Mouse (Mus musculus) neural tube, embryonic 12.5 days (tissue): ENCODE results near the gene Btbd17. TPM values are rescaled to one million over a fixed set of nuclear protein-coding genes. Genes with fewer than 3 reads are reported as not detected.
A peak's percentile ranks its signal among the peaks of the same experiment; 100 is the strongest.

Source experiments
- ATAC-seq: fragments of 200-750 bp; cut with Nextera tagmentation; 2 replicates; pipeline ENCODE4 v1.8.0; 2017; ENCODE audit warnings: low read depth, mild to moderate bottlenecking, moderate TSS enrichment, moderate library complexity; ENCODE audit not compliant: low FRiP score
- H3K27ac ChIP-seq: fragments of 300-500 bp; sonication (generic); 2 replicates; pipeline ENCODE4 v1.5.1; 2016
- H3K27me3 ChIP-seq: fragments of 300-500 bp; sonication (generic); replicated peaks from 2 replicates; pipeline ENCODE4 v1.6.1; 2016; ENCODE audit warnings: mild to moderate bottlenecking
- H3K36me3 ChIP-seq: fragments of 300-500 bp; sonication (generic); 2 replicates; pipeline ENCODE4 v1.6.1; 2016; ENCODE audit warnings: mild to moderate bottlenecking
- H3K4me1 ChIP-seq: fragments of 300-500 bp; sonication (generic); 2 replicates; pipeline ENCODE4 v1.6.1; 2016
- H3K4me2 ChIP-seq: fragments of 300-500 bp; sonication (generic); replicated peaks from 2 replicates; pipeline ENCODE4 v1.6.1; 2016; ENCODE audit warnings: mild to moderate bottlenecking
- H3K4me3 ChIP-seq: fragments of 300-500 bp; sonication (generic); 2 replicates; pipeline ENCODE4 v1.5.1; 2016
- H3K9ac ChIP-seq: fragments of 300-500 bp; sonication (generic); 2 replicates; pipeline ENCODE4 v1.6.1; 2016; ENCODE audit warnings: mild to moderate bottlenecking
- H3K9me3 ChIP-seq: fragments of 300-500 bp; sonication (generic); 2 replicates; pipeline ENCODE4 v1.6.1; 2016; ENCODE audit warnings: mild to moderate bottlenecking
- WGBS: fragments of 180-500 bp; shearing (Covaris S2); methylation state at CpG from one replicate; pipeline ENCODE4 v1.1.7; 2016; 5-methylcytosine and 5-hydroxymethylcytosine counted together
- polyA plus RNA-seq: library from polyadenylated mRNA; unstranded; fragments of >200 nt; fragmentation: Nextera tagmentation; extraction: Ambion mirVana; gene quantifications from 2 replicates; pipeline ENCODE4 v1.2.1, GENCODE M21; 2016

Btbd17 gene
- polyA plus RNA-seq, 1 experiment from 2014 or later = 51.2 TPM

DNA sequence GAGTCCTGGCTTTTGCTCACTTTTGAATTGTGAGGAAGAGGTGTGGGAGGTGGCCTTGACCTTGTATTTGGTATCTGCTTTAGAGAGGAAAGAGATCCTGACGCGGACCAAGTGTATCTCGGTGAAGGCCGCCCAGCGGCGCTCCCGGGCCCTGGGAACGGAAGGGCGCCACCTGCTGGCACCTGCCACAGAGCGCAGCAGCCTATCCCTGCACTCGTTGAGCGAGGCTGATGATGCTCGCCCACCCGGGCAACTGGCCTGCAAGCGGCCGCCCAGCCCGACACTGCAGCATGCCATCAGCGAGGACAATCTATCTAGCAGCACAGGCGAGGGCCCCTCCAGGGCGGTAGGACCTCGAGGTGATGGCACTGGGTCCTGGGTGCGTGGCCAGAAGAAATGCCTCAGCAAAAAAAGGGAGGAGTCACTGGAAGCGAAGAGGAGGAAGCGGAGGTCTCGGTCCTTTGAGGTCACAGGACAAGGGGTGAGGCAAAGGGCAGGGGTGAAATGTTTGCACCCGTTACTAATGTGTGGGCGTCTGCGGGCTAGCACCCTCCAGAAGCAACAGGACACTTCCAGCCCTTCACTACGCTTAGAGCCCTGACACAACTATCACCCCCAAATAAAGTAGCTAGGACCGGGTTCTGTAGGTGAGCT is 6.6 kb downstream of the Btbd17 start:
- Histone ChIP-seq H3K4me2 (peak overlapping the region; percentile 55), H3K4me3 (no peak overlapping the region), H3K27ac (no peak overlapping the region), H3K9ac (0 out of 2 replicates have a peak overlapping the region, but pooled peaks have one; percentile 29), H3K9me3 (no peaks in the 10 kb centered on the region), H3K27me3 (peaks cover 80% of the 10 kb centered on the region), H3K4me1 (peaks cover 62% of the 10 kb centered on the region), H3K36me3 (no peaks in the 10 kb centered on the region)
- 10% methylated on average over 30 of the region's 30 CpGs for WGBS
- peak; percentile 58 for ATAC-seq

DNA sequence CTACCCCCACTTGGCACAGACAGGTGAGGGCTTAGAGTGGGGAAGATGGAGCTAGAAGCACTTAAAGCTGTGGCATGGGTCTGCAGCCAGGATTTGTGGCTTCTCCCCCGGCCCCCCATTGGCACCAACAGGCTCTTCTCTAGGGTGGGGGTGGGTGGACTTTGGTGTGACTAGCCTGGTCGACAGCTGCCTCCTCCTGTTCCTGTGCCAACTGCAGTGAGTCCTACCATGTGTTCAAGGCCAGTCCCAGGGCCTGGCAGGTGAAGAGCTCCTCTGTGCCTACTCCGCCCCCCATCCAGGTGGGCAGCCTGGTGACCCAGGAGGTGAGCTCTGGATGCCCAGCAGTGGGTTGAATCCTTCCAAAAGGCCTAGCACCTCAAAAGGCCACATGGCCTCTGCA is 8.1 kb downstream of the Btbd17 start:
- no peak for ATAC-seq
- Histone ChIP-seq H3K27ac (no peak overlapping the region), H3K27me3 (peaks cover 73% of the 10 kb centered on the region), H3K4me1 (peaks cover 48% of the 10 kb centered on the region), H3K4me3 (no peak overlapping the region), H3K36me3 (no peaks in the 10 kb centered on the region), H3K9ac (no peak overlapping the region), H3K4me2 (no peak overlapping the region), H3K9me3 (no peaks in the 10 kb centered on the region)
- WGBS = 75% methylated on average over 3 of the region's 3 CpGs

DNA sequence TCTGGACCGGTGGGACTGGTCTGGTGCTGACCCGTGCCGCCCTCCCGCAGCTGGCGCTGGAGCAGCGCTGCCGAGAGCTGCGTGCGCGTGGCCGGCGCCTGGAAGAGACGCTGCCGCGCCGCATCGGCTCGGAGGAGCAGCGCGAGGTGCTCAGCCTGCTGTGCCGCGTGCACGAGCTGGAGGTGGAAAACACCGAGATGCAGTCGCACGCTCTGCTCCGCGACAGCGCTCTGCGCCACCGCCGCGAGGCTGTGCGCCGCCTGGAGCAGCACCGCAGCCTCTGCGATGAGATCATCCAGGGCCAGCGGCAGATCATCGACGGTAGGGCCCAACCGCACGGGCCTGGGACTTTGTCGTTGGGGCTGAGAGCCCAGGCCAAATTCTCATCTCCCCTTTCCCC is 9.4 kb downstream of the Btbd17 start:
- peak overlapping the region; percentile 62 for H3K4me2 ChIP-seq
- H3K4me1 ChIP-seq = peaks cover 35% of the 10 kb centered on the region
- H3K9me3 ChIP-seq = no peaks in the 10 kb centered on the region
- H3K9ac ChIP-seq = peak overlapping the region; percentile 29; the same call in 1 of the 2 replicates
- H3K27ac ChIP-seq = no peak overlapping the region
- WGBS = 2% methylated on average over 43 of the region's 43 CpGs
- no peaks in the 10 kb centered on the region for H3K36me3 ChIP-seq
- ATAC-seq = peak; percentile 41; the same call in 1 of the 2 replicates
- H3K27me3 ChIP-seq = peaks cover 60% of the 10 kb centered on the region
- peak overlapping the region; percentile 29 for H3K4me3 ChIP-seq

- WGBS = 43% methylated on average over 10 of the region's 10 CpGs
- ATAC-seq = no peak
- H3K36me3 ChIP-seq = no peaks in the 10 kb centered on the region
- H3K9ac ChIP-seq = peak overlapping the region; percentile 29; the same call in 1 of the 2 replicates
- peak overlapping the region; percentile 29 for H3K4me3 ChIP-seq
- peaks cover 30% of the 10 kb centered on the region for H3K4me1 ChIP-seq
- no peak overlapping the region for H3K27ac ChIP-seq
- peak overlapping the region; percentile 62 for H3K4me2 ChIP-seq
- peaks cover 56% of the 10 kb centered on the region for H3K27me3 ChIP-seq
- H3K9me3 ChIP-seq = no peaks in the 10 kb centered on the region
Observed at GRCm38 (mm10) chr11:114785892-114786291, 9.9 kb downstream of the Btbd17 start.

DNA sequence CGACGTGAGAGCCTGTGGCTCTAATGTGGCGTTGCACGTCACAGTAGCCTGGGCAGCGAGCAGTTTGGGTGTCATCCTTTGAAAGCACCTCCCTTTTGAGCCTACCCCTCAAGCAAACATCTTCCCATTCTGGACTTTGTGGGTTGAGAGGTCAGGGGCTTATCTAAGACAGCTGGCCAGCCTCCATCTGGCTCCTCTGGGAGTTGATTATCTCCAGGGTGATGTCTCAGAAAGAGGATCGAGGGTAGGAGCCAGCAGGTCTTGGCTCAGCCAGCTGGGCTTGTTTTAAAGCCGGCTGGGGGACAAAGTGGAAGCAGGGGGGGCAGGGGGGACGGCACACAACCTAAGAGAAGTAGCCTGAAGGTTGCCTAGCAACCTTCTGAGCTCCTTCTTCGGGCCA is 15.7 kb downstream of the Btbd17 start:
- Histone ChIP-seq H3K4me1 (peaks cover 7% of the 10 kb centered on the region), H3K9ac (no peak overlapping the region), H3K9me3 (no peaks in the 10 kb centered on the region), H3K4me2 (no peak overlapping the region), H3K36me3 (no peaks in the 10 kb centered on the region), H3K27ac (no peak overlapping the region), H3K27me3 (peaks cover 9% of the 10 kb centered on the region), H3K4me3 (no peak overlapping the region)
- no peak for ATAC-seq
- WGBS = 50% methylated on average over 9 of the region's 9 CpGs

GRCm38 (mm10) chr11:114771896-114772295 is 23.8 kb downstream of the Btbd17 start:
- Histone ChIP-seq H3K9me3 (no peaks in the 10 kb centered on the region), H3K27me3 (peaks cover 11% of the 10 kb centered on the region; the same call in 1 of the 2 replicates), H3K36me3 (no peaks in the 10 kb centered on the region), H3K27ac (no peak overlapping the region), H3K4me2 (no peak overlapping the region), H3K4me1 (no peaks in the 10 kb centered on the region), H3K9ac (no peak overlapping the region), H3K4me3 (no peak overlapping the region)
- WGBS = 82% methylated on average over 2 of the region's 2 CpGs
- no peak for ATAC-seq

DNA sequence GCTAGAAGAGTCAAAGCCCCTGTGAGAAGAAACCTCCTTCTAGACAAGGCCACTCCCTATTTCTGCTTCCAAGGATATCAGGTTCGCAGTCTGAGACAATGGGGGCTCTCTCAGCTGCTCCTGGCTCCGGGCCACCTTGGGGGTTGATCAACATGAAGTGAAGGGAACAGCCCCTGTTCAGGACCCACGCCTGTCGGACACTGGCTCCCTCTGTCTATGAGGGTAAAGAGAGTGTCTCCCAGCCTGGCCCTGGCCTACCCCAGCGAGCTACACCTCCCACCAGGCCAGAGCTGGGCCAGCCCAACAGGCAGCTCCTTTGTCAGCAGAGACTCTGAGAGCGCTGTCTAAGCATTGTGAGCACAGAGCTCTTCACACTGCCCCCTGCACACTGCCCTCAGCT is 25.8 kb downstream of the Btbd17 start:
- 55% methylated on average over 6 of the region's 6 CpGs for WGBS
- no peaks in the 10 kb centered on the region for H3K9me3 ChIP-seq
- peaks cover 7% of the 10 kb centered on the region; the same call in 1 of the 2 replicates for H3K4me1 ChIP-seq
- H3K4me3 ChIP-seq = no peak overlapping the region
- H3K27ac ChIP-seq = no peak overlapping the region
- H3K4me2 ChIP-seq = no peak overlapping the region
- no peak for ATAC-seq
- no peaks in the 10 kb centered on the region for H3K36me3 ChIP-seq
- H3K9ac ChIP-seq = no peak overlapping the region
- peaks cover 27% of the 10 kb centered on the region; the same call in 1 of the 2 replicates for H3K27me3 ChIP-seq

- Histone ChIP-seq H3K27me3 (peaks cover 31% of the 10 kb centered on the region; the same call in 1 of the 2 replicates), H3K9ac (0 out of 2 replicates have a peak within 1 kb of the TSS, but pooled peaks have one; percentile 30), H3K9me3 (no peaks in the 10 kb centered on the region), H3K4me2 (peak within 1 kb of the TSS; percentile 82), H3K4me3 (peak within 1 kb of the TSS; percentile 43), H3K27ac (no peak within 1 kb of the TSS), H3K4me1 (peaks cover 10% of the 10 kb centered on the region; the same call in 1 of the 2 replicates), H3K36me3 (no peaks in the 10 kb centered on the region)
- WGBS = under 1% methylated on average over 49 of the region's 51 CpGs
- ATAC-seq = peak; percentile 58
Observed at GRCm38 (mm10) chr11:114764820-114765818, 30.6 kb downstream of the Btbd17 start, which contains the start of gene Kif19a. Kif19a (plus strand) TSS chr11:114765388.

GRCm38 (mm10) chr11:114747564-114748138 is 48.1 kb downstream of the Btbd17 start:
- 74% methylated on average over 12 of the region's 12 CpGs for WGBS
- Histone ChIP-seq H3K4me1 (peaks cover 2% of the 10 kb centered on the region; the same call in 1 of the 2 replicates), H3K9me3 (no peaks in the 10 kb centered on the region), H3K27me3 (no peaks in the 10 kb centered on the region), H3K36me3 (no peaks in the 10 kb centered on the region), H3K4me3 (no peak overlapping the region), H3K27ac (no peak overlapping the region), H3K4me2 (no peak overlapping the region), H3K9ac (no peak overlapping the region)
- ATAC-seq = no peak

DNA sequence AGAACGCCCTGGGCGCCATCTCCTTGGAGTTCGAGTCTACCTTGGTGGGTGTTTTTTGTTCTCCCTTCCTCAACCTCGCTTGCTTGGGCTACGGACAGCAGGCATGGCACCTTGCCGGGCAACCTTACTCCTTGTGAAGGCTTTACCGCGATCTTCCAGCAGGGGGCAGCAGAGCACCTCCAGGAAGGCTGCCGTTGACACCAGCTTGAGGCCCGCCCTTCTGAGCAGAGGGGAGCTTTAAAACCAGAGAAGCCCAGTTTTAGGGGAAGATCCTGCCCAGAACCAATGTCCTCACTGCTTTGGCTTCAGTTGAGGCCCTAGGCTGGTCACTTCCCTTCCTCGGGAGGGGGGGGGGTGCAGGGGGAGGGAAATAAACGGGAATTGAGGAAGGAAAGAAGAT is 50.6 kb downstream of the Btbd17 start:
- ATAC-seq = peak; percentile 39; the same call in 1 of the 2 replicates
- Histone ChIP-seq H3K4me3 (no peak overlapping the region), H3K9ac (no peak overlapping the region), H3K9me3 (no peaks in the 10 kb centered on the region), H3K27ac (no peak overlapping the region), H3K4me2 (peak overlapping the region; percentile 44), H3K27me3 (no peaks in the 10 kb centered on the region), H3K36me3 (no peaks in the 10 kb centered on the region), H3K4me1 (peaks cover 18% of the 10 kb centered on the region)
- 0% methylated on average over 12 of the region's 12 CpGs for WGBS

GRCm38 (mm10) chr11:114741451-114741850 is 54.3 kb downstream of the Btbd17 start:
- peak overlapping the region; percentile 24 for H3K4me2 ChIP-seq
- no peaks in the 10 kb centered on the region for H3K27me3 ChIP-seq
- no peak overlapping the region for H3K27ac ChIP-seq
- WGBS = 5% methylated on average over 6 of the region's 6 CpGs
- H3K4me1 ChIP-seq = peaks cover 18% of the 10 kb centered on the region
- H3K9me3 ChIP-seq = no peaks in the 10 kb centered on the region
- H3K36me3 ChIP-seq = no peaks in the 10 kb centered on the region
- H3K4me3 ChIP-seq = no peak overlapping the region
- no peak overlapping the region for H3K9ac ChIP-seq
- peak; percentile 74 for ATAC-seq
